Mouse (Mus musculus) megakaryocyte-erythroid progenitor cell, adult 5-6 weeks (primary cell): ENCODE results near the gene Bcar1. TPM values are rescaled to one million over a fixed set of nuclear protein-coding genes. Genes with fewer than 3 reads are reported as not detected.

ENCODE experiments used
- ATAC-seq: replicated peaks from 2 replicates; pipeline ENCODE4 v1.8.0; 2016; ENCODE audit warnings: mild to moderate bottlenecking, inconsistent platforms; ENCODE audit not compliant: severe bottlenecking, poor library complexity, low FRiP score, low TSS enrichment
- total RNA-seq, 2 experiments: library from RNA; stranded (forward) in 1 of 2; stranded (reverse) in 1 of 2; fragments of 200-1000, 215-1000 nt in 1 of 2; fragments of >200 nt in 1 of 2; fragmentation: Nextera tagmentation in 1 of 2; gene quantifications; 2 replicates each; pipeline ENCODE4 v1.2.3; 2014 to 2017

Gene Bcar1
- total RNA-seq, 2 experiments from 2014 or later, result not detected

DNA sequence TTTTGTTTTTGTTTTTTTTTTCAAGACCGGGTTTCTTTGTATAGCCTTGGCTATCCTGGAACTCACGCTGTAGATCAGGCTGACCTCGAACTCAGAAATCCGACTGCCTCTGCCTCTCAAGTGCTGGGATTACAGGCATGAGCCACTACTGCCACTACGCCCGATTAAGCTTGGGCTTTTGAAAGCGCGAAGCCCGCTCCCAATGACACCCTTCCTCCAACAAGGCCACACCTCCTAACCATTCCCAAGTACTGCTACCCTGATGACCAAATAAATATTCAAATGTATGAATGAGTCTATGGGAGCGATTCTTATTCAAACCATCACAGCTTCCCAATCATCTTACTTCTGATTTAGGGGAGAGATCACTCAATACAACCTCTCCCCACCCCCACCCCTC is 46.0 kb downstream of the Bcar1 start:
- ATAC-seq, result no peak

DNA sequence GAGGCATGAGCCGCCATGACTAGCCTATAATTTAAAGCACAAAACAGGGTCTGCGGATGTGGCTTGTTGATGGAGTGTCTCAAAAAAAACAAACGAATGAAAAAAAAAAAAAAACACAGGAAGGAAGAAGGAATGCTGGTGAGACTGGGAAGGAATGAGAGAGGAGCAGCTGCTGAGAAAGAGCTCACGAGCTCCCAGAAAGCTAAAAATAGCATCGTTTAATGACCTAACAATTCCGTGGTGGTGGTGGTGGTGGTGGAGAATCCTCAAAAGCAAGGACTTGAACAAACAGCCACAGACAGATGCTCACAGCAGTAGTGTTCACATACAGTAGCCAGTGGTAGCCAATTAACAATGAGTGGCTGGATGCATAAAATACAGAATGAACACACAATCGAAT is 48.2 kb downstream of the Bcar1 start:
- no peak for ATAC-seq

DNA sequence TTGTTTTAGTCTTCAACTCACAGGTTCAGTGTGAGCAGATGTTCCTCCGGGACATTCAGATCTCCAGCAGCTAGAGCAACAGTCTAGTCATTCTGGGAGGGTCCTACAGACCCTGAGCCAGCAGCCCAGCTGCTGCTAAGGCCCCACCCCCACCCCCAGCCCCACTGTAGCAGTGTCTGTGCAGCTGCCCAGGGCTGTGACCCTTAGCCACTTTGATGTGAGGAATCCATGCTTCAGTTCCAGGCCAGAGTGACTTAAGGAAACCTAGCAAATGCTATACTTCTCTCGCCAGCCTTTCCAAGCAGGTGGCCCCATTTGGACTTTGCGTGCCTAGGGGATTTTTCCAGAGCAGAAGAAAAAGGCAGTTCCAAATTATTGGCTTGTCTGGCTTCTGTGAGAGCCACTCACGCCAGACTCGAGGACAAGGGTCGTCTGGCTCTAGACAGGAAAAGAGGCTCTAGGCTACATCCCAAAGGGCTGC is 50.3 kb downstream of the Bcar1 start:
- no peak for ATAC-seq

DNA sequence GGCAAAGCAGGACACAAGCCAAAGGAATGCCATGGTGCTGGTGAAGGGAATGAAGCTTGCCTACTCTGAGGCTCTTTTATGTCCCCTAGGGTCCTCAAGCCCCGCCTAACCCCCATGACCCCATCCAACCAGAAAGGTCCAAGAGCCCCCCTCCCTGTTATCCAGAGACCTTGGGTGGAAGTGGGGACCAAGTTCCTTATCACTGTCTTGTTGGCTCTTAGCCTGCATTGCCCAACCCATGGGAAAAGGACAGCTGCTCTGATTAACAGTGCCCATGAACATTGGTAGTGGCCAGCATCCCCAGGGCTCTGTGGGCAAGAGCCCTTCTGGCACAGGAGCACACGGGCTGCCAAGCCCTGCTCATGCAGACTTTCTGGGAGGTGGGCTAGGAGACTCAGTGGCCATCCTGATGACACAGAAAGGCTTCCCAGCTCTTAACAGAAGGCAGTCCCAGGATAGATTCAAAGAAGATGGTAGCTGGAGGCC is 52.6 kb downstream of the Bcar1 start, which contains the start of gene Ctrb1:
Gene Ctrb1 (minus strand): TSS at position 51 of the 486 bp plus-strand sequence.
- ATAC-seq, result no peak

DNA sequence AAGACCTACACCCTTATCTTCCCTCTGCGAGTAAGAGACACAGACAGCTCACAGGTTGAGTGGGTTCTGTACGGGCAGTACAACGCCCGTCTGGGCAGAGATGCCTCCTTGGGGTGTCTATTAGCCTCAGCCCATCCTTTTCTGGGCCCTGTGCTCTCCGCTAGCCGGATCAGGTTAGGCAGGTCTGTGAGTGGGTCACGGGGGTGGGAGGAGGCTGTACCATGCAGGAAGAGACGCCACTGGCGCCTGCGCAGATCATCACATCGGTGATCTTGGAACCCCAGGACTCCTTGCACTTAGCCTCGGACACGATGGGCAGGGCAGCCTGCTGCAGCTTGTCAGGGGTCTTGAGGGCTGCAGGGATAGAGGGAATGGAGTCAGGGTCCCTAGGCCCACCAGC is 56.7 kb downstream of the Bcar1 start:
- no peak for ATAC-seq

DNA sequence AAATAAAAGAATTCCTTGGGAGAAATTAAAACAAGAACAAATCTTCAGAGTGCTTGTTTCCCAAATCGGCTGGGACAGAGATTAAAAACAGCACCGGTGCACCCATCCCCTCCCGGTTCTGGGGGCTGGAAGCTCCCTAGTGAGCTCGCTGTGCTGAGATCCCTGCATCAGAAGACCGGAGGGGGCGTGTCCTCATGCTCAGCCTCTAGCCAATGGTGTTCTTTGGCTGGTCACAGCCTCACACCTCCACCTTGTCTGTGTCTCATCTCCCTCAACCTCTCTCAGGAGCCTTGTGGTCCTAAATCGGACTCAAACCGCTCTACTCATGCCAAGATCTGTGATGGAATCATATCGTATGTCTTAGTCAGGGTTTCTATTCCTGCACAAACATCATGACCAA is 61.1 kb downstream of the Bcar1 start:
- ATAC-seq, result 0 out of 2 replicates have a peak, but pooled peaks have one; percentile 38

DNA sequence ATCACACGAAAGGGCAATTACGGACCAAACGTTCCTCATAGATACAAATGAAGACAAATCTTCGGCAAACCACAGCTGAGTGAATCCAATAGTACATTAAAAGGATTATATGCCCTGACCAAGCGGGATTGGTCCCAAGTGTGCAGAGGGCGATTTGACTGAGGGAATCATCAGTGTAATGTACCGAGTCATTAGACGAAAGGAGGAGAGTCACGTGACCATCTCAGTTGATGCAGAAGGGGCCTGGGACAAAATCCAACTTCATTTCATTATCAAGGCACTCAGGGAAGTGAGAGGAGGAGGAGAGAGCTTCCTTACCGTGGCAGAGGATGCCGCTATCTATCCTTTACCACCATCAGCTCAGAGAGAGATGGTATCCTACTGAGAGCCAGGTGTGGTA is 62.5 kb downstream of the Bcar1 start:
- no peak for ATAC-seq

DNA sequence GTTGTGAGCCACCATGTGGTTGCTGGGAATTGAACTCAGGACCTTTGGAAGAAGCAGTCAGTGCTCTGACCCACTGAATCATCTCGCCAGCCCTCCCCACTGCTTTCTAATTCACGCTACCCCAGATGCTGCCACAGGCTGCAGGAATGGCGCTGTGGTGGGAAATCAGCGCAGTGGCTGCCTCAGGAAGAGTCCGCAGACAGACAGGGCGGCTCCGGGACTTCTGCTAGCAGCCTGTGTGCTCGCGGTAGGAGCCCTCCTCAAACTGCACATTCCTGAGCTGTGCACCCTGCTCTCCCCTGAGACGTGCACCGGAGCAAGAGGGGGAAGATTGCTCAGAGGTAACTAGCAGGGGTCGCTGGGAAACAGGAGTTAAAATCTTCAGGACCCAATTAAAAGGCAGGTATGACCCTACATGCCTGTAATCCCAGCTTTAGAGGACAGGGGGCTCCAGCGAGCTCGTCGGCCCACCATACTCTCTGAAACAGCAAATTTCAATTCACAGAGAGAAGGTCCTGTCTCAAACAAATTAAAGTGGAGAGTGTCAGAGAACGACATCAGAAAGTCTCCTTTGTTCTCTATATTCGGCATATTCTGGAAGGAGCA is 63.1 kb downstream of the Bcar1 start:
- ATAC-seq, result no peak

DNA sequence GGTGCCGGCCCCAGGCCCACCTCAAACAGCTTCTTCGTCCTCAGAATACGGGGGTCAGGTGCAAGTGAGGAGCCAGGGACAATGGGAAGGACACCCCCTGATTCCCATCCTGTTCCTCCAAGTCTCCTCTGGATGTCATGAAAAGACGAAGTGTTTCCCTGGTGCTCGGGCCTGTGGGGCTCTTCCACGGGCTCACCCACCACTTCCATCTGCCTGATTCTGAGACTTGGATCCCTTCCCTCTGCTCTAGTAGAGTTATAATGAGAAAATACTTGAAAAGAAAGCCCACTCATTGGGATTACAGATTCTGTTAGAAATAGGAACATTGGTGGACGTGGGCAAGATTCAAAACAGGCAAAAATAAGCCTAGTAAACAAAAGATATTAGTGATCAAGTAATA is 64.8 kb downstream of the Bcar1 start:
- ATAC-seq, result no peak

DNA sequence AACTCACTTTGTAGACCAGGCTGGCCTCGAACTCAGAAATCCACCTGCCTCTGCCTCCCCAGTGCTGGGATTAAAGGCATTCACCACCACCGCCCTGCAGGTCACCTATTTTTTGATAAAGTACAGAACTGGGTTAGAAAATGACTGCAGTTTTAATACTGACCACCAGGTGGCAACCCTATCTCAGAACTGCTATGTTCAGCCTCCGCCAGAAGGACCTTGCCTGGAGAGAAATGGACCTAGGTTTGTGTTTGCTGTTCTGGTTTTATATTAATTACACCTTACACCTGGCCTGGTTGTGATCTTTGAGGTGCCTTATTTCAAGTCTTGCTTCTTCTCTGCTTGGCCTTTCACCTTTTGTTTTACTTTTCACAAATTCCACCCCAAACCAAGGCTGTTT is 65.5 kb downstream of the Bcar1 start:
- peak; percentile 72 for ATAC-seq

DNA sequence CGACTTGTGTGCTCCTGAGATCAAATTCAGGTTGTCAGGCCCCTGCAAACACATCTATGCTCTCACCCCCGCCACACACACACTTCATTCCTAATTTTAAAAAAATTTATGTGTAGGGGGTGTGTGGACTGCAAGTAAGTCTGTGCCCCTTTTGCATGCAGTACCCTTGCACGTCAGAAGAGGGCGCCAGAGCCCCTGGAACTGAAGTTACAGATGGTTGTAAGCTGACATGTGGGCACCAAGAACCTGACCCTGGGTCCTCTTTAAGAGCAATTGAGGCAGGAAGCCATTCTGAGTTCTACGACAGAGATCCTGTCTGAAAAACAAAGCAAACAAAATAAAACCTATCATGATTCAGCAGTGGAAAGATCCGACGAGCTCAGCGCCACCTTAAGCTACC is 67.4 kb downstream of the Bcar1 start:
- ATAC-seq, result no peak

DNA sequence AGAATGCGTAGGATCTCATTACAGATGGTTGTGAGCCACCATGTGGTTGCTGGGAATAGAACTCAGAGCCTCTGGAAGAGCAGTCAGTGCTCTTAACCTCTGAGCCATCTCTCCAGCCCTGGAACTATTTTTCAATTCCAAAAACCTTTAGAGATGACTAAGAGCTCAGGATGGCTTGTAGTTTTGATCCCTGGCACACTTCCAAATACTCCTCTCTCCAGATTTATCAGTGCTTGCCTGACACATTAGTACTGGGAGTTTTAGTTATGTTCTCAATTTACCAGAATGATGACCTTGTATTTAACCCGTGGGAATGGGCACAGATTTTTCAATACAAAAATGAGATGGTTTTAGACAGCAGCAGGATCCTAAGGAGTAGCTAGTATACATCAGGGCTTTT is 76.9 kb downstream of the Bcar1 start:
- no peak for ATAC-seq

DNA sequence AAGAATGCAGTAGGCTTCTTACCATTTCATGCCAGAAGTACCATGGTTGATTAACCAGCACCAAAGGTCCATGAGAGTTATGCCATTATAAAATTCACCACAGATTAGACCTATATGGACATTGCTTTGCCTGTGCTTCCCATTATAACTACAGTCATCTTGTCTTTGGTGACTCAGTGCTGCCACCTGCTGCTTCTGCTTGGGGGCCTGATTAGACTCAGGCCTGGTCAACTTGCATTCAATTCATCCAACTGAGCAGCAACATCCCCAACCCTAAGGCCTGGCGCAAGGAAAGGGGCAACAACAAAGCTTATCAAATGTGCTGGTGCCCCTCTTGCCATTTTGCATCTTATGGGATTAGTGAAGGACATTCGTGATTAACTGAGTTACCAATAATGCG is 81.1 kb downstream of the Bcar1 start:
- peak; percentile 83 for ATAC-seq

Other genes starting within 250 kb of the Bcar1 start
- gene Wdr59, start 221.7 kb downstream of the Bcar1 start, total RNA-seq (2014; fragmentation: Nextera tagmentation), result 14.4 and 16.0 TPM in 2 replicates
- gene Wdr59, start 221.7 kb downstream of the Bcar1 start, total RNA-seq (2017), result 11.9 and 14.1 TPM in 2 replicates
- gene Znrf1, start 207.7 kb downstream of the Bcar1 start, total RNA-seq (2014; fragmentation: Nextera tagmentation), result 54.1 and 55.3 TPM in 2 replicates
- 21.4 and 25.9 TPM in 2 replicates for gene Znrf1, start 207.7 kb downstream of the Bcar1 start, total RNA-seq (2017)
- gene Ldhd, start 113.4 kb downstream of the Bcar1 start, total RNA-seq (2014; fragmentation: Nextera tagmentation), result 0.15 and 1.1 TPM in 2 replicates
- gene Ldhd, start 113.4 kb downstream of the Bcar1 start, total RNA-seq (2017), result 0.09 and 0.15 TPM in 2 replicates
- 13.5 and 13.9 TPM in 2 replicates for gene Zfp1, start 100.4 kb downstream of the Bcar1 start, total RNA-seq (2014; fragmentation: Nextera tagmentation)
- gene Zfp1, start 100.4 kb downstream of the Bcar1 start, total RNA-seq (2017), result 3.6 and 11.5 TPM in 2 replicates
- gene Ctrb1, start 52.8 kb downstream of the Bcar1 start, total RNA-seq (2014; fragmentation: Nextera tagmentation), result not detected in 2 replicates
- gene Ctrb1, start 52.8 kb downstream of the Bcar1 start, total RNA-seq (2017), result not detected in 2 replicates
- gene Cfdp1, start 110.5 kb upstream of the Bcar1 start, total RNA-seq (2014; fragmentation: Nextera tagmentation), result 159 and 214 TPM in 2 replicates
- gene Cfdp1, start 110.5 kb upstream of the Bcar1 start, total RNA-seq (2017), result 339 and 404 TPM in 2 replicates
- 4.4 and 5.0 TPM in 2 replicates for gene Tmem170, start 132.9 kb upstream of the Bcar1 start, total RNA-seq (2014; fragmentation: Nextera tagmentation)
- gene Tmem170, start 132.9 kb upstream of the Bcar1 start, total RNA-seq (2017), result 3.7 and 4.3 TPM in 2 replicates
- gene Chst5, start 166.6 kb upstream of the Bcar1 start, total RNA-seq (2014; fragmentation: Nextera tagmentation), result not detected in 2 replicates
- not detected in 2 replicates for gene Chst5, start 166.6 kb upstream of the Bcar1 start, total RNA-seq (2017)
- 2.5 and 3.9 TPM in 2 replicates for gene Tmem231, start 190.1 kb upstream of the Bcar1 start, total RNA-seq (2014; fragmentation: Nextera tagmentation)
- 1.6 and 2.1 TPM in 2 replicates for gene Tmem231, start 190.1 kb upstream of the Bcar1 start, total RNA-seq (2017)
- gene Gabarapl2, start 196.9 kb upstream of the Bcar1 start, total RNA-seq (2014; fragmentation: Nextera tagmentation), result 42.6 and 55.5 TPM in 2 replicates
- gene Gabarapl2, start 196.9 kb upstream of the Bcar1 start, total RNA-seq (2017), result 29.1 and 32.9 TPM in 2 replicates
- gene Adat1, start 248.5 kb upstream of the Bcar1 start, total RNA-seq (2014; fragmentation: Nextera tagmentation), result 14.0 and 23.7 TPM in 2 replicates
- 6.7 and 7.2 TPM in 2 replicates for gene Adat1, start 248.5 kb upstream of the Bcar1 start, total RNA-seq (2017)